Mouse (Mus musculus) forebrain, embryonic 10.5 days (tissue): ENCODE measurements around the gene Gm17727. TPM values are rescaled to one million over a fixed set of nuclear protein-coding genes. Genes with fewer than 3 reads are reported as not detected.
"Not testable (repeated sequence)": the region's sequence is repeated elsewhere in the genome, so short reads cannot be mapped to it uniquely, and the experiment has no call there.

ENCODE experiments used
- DNase-seq: peaks from one replicate; pipeline ENCODE4 v3.0.0-alpha.2; 2017; ENCODE audit warnings: low spot score; ENCODE audit errors: extremely low spot score
- H3K27ac ChIP-seq: fragments of 300-500 bp; sonication (generic); 2 replicates; pipeline ENCODE4 v1.5.1; 2016; ENCODE audit warnings: mild to moderate bottlenecking
- H3K27me3 ChIP-seq: fragments of 300-500 bp; sonication (generic); 2 replicates; pipeline ENCODE4 v1.6.1; 2016; ENCODE audit warnings: mild to moderate bottlenecking; ENCODE audit not compliant: poor library complexity, severe bottlenecking
- H3K36me3 ChIP-seq: fragments of 300-500 bp; sonication (generic); replicated peaks from 2 replicates; pipeline ENCODE4 v1.6.1; 2016; ENCODE audit warnings: mild to moderate bottlenecking, moderate library complexity
- H3K4me1 ChIP-seq: fragments of 300-500 bp; sonication (generic); 2 replicates; pipeline ENCODE4 v1.6.1; 2016
- H3K4me3 ChIP-seq: fragments of 300-500 bp; sonication (generic); 2 replicates; pipeline ENCODE4 v1.5.1; 2016; ENCODE audit warnings: mild to moderate bottlenecking, moderate library complexity
- H3K9me3 ChIP-seq: fragments of 300-500 bp; sonication (generic); 2 replicates; pipeline ENCODE4 v1.6.1; 2016; ENCODE audit warnings: mild to moderate bottlenecking, moderate library complexity
- WGBS: fragments of 180-500 bp; shearing (Covaris S2); methylation state at CpG from one replicate; pipeline ENCODE4 v1.1.7; 2016; 5-methylcytosine and 5-hydroxymethylcytosine counted together
- polyA plus RNA-seq: library from polyadenylated mRNA; unstranded; fragments of >200 nt; fragmentation: Nextera tagmentation; extraction: Ambion mirVana; gene quantifications from 2 replicates; pipeline ENCODE4 v1.2.1, GENCODE M21; 2016

Gm17727 gene
- polyA plus RNA-seq, result not detected in 2 replicates

GRCm38 (mm10) chr9:35778009-35778408 lies at the start of gene Gm17727:
Gene Gm17727, minus strand, starts transcription at chr9:35778109.
- 61% methylated on average over 3 of the region's 3 CpGs for WGBS
- Histone ChIP-seq H3K4me3 (no peak within 1 kb of the TSS), H3K9me3 (peaks cover 31% of the 10 kb centered on the region), H3K27me3 (no peaks in the 10 kb centered on the region), H3K4me1 (no peaks in the 10 kb centered on the region), H3K27ac (no peak within 1 kb of the TSS), H3K36me3 (no peaks in the 10 kb centered on the region)
- no peak for DNase-seq

DNA sequence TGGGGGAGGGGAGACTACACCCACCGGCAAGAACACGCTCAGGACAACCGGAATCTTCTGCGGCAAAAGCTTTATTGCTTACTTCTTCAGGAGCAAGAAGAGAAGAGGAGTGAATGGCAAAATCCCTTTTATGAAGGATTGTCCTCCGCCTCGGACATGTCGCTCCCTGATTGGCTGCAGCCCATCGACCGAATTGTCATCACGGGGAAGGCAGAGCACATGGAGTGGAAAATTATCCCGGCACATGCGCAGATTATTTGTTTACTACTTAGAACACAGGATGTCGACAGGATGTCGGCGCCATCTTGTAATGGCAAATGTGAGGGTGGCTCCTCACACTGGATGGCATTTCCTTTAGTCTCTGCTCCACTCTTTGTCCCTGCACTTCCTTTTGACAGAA lies 40.0 kb upstream of the Gm17727 start:
- not testable (repeated sequence) for H3K4me1 ChIP-seq, H3K27me3 ChIP-seq, H3K27ac ChIP-seq, H3K36me3 ChIP-seq, H3K4me3 ChIP-seq, DNase-seq
- H3K9me3 ChIP-seq, result peaks cover 29% of the 10 kb centered on the region
- 93% methylated on average over 15 of the region's 15 CpGs for WGBS

- H3K27ac ChIP-seq, result no peak overlapping the region
- H3K36me3 ChIP-seq, result no peaks in the 10 kb centered on the region
- no peaks in the 10 kb centered on the region for H3K27me3 ChIP-seq
- H3K9me3 ChIP-seq, result peaks cover 40% of the 10 kb centered on the region
- no peak overlapping the region for H3K4me3 ChIP-seq
- H3K4me1 ChIP-seq, result no peaks in the 10 kb centered on the region
- DNase-seq, result no peak
Measured at GRCm38 (mm10) chr9:35798146-35798545, 20.2 kb upstream of the Gm17727 start.

GRCm38 (mm10) chr9:35790001-35790400 lies 12.1 kb upstream of the Gm17727 start, which contains the start of the genes Gm27235 and D730048I06Rik:
Gene Gm27235, minus strand, starts transcription at chr9:35790101.
Gene D730048I06Rik, minus strand, starts transcription at chr9:35790112.
- no peak for DNase-seq
- Histone ChIP-seq H3K9me3 (peaks cover 47% of the 10 kb centered on the region), H3K27ac (no peak within 1 kb of the TSS), H3K27me3 (no peaks in the 10 kb centered on the region), H3K4me3 (no peak within 1 kb of the TSS), H3K36me3 (no peaks in the 10 kb centered on the region), H3K4me1 (no peaks in the 10 kb centered on the region)
- 89% methylated on average over 3 of the region's 3 CpGs for WGBS

DNA sequence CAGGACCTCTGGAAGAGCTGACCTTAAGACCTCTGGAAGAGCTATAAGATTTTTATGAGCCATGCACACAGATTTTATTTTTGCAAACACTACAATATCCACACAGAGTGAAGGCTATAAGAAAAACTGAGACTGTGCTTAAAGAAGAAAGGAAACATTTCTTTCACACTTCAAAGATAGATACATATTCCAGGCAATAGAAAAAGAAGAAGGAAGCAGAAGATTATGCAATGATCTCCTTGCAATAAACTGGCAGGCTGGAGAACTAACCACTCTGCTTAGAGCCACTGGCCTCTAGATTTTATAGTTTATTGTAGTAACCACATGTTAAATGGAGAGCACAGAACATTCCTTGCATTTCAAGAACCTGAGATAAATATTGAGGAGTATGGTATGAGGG lies 21.1 kb downstream of the Gm17727 start:
- H3K36me3 ChIP-seq, result no peaks in the 10 kb centered on the region
- DNase-seq, result no peak
- no peak overlapping the region for H3K4me3 ChIP-seq
- H3K4me1 ChIP-seq, result no peaks in the 10 kb centered on the region
- H3K9me3 ChIP-seq, result peaks cover 30% of the 10 kb centered on the region
- no peak overlapping the region for H3K27ac ChIP-seq
- no peaks in the 10 kb centered on the region for H3K27me3 ChIP-seq

- H3K27ac ChIP-seq, result no peak within 1 kb of the TSS
- DNase-seq, result no peak
- no peaks in the 10 kb centered on the region for H3K36me3 ChIP-seq
- H3K27me3 ChIP-seq, result no peaks in the 10 kb centered on the region
- no peaks in the 10 kb centered on the region for H3K4me1 ChIP-seq
- H3K4me3 ChIP-seq, result no peak within 1 kb of the TSS
- peaks cover 46% of the 10 kb centered on the region for H3K9me3 ChIP-seq
Measured at GRCm38 (mm10) chr9:35740749-35741148, 37.2 kb downstream of the Gm17727 start, which contains the start of gene Gm17677. Gene Gm17677, plus strand, starts transcription at chr9:35741049.

Other genes starting within 250 kb of the Gm17727 start
- gene Ddx25, start 219.6 kb downstream of the Gm17727 start, polyA plus RNA-seq, result 7.8 and 7.9 TPM in 2 replicates
- 20.4 and 22.9 TPM in 2 replicates for gene Pus3, start 219.5 kb downstream of the Gm17727 start, polyA plus RNA-seq
- 2.0 and 2.5 TPM in 2 replicates for gene Pate2, start 207.8 kb downstream of the Gm17727 start, polyA plus RNA-seq
- gene Hyls1, start 207.7 kb downstream of the Gm17727 start, polyA plus RNA-seq, result 28.0 and 28.6 TPM in 2 replicates
- gene Pate4, start 166.2 kb downstream of the Gm17727 start, polyA plus RNA-seq, result not detected in 2 replicates
- gene Pate3, start 129.9 kb downstream of the Gm17727 start, polyA plus RNA-seq, result 0.20 TPM in 1 of 2 replicates, not detected in the other
- gene Pate1, start 90.7 kb downstream of the Gm17727 start, polyA plus RNA-seq, result not detected in 2 replicates
- not detected in 2 replicates for gene Gm17677, start 37.1 kb downstream of the Gm17727 start, polyA plus RNA-seq
- gene Gm27235, start 12.0 kb upstream of the Gm17727 start, polyA plus RNA-seq, result not detected in 2 replicates
- gene D730048I06Rik, start 12.0 kb upstream of the Gm17727 start, polyA plus RNA-seq, result not detected in 2 replicates
- not detected in 2 replicates for gene 9230110F15Rik, start 66.0 kb upstream of the Gm17727 start, polyA plus RNA-seq
- gene 9230113P08Rik, start 130.3 kb upstream of the Gm17727 start, polyA plus RNA-seq, result not detected in 2 replicates